Mouse (Mus musculus): ENCODE results near the gene Slc22a5. TPM values are rescaled to one million over a fixed set of nuclear protein-coding genes. Genes with fewer than 3 reads are reported as not detected.
"Not testable (repeated sequence)": the region's sequence is repeated elsewhere in the genome, so short reads cannot be mapped to it uniquely, and the experiment has no call there.

Slc22a5 gene
- polyA plus RNA-seq (2015; fragmentation: Nextera tagmentation; extraction: Ambion mirVana): 13.7 and 18.1 TPM in 2 replicates

DNA sequence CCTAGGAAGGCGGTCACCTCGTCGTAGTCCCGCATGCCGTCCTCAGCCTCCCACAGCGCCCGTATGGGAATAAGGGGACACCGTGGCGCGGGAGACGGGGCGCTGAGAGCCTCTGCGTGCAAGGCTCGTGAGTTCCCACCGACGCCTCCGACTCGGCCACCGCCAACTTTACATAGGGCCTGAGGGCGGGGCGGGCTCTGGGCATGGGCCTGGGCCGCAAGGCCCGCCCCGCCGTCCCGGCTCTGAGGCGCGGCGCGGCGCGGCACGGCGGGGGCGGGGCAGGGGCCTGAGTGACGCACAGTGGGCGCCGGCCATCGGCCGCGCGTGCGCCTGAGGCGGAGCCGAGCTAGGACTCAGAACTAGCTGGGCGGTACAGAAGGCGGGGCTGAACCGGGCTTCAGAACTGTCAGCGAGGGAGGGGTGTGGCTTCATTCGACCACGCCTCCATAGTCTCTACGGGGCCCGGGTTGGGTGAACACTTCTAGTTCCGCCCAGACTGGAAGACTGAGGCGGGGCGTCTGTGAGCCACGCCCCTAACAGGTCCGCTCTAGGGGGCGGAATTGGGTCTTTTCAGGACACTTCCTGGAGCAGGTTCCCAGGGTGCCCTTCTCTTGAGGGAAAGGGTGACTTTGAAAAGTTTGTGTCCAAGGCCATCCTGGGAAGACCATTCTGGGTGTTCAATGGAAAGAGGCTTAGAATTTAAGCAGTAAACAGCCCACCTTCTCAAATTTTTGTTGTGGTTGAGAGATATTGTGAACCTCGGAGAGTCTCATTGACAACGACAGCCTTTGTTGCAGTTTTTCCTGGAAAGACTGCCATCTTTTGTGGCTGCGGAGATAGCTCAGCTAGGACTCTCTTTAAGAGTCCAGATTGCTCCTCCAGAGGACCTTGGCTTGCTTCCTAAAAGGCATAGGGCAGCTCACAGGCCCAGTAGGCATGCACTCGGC, at the start of gene Slc22a5:
Gene Slc22a5 (minus strand): TSS at position 156 of the 947 bp plus-strand sequence.
- H3K4me3 ChIP-seq (ENCODE audit: low read length): peak within 1 kb of the TSS; percentile 69
- H3K36me3 ChIP-seq (ENCODE audit: control insufficient read depth, insufficient read depth, low read length): no peaks in the 10 kb centered on the region
- ATAC-seq: peak; percentile 99
- H3K9me3 ChIP-seq (ENCODE audit: control insufficient read depth, low read length): no peaks in the 10 kb centered on the region
- WGBS: 5% methylated on average over 57 of the region's 63 CpGs
- peak within 1 kb of the TSS; percentile 88 for H3K4me2 ChIP-seq (ENCODE audit: low read depth, low read length)
- peak within 1 kb of the TSS; percentile 78 for H3K9ac ChIP-seq (ENCODE audit: low read depth, low read length)
- peaks cover 16% of the 10 kb centered on the region for H3K4me1 ChIP-seq (ENCODE audit: control insufficient read depth, insufficient read depth, low read length)
- H3K27me3 ChIP-seq (replicated peaks; ENCODE audit: control insufficient read depth, insufficient read depth, low read length): no peaks in the 10 kb centered on the region
- H3K27ac ChIP-seq (ENCODE audit: low read length): peak within 1 kb of the TSS; percentile 79

DNA sequence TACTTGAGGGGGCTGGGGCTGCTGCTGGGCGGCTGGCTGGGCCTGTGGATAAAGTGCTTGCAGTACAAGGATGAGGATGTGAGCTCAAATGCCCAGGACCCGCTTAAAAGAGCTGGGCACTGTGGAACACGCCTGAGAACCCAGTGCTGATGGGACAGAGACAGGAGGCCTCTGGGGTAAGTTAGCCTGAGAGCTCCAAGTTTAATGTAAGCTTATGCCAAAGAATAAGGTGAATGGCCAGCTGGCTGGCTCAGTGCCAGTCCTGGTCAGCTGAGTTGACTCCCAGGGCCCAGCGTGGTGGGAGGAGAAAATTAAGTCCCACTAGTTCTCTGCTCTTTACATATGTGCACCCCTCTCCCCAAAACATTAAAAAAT, 40.5 kb upstream of the Slc22a5 start:
- not testable (repeated sequence) for ATAC-seq; H3K4me1 ChIP-seq (ENCODE audit: control insufficient read depth, insufficient read depth, low read length); H3K27me3 ChIP-seq (replicated peaks; ENCODE audit: control insufficient read depth, insufficient read depth, low read length); H3K9ac ChIP-seq (ENCODE audit: low read depth, low read length); H3K9me3 ChIP-seq (ENCODE audit: control insufficient read depth, low read length); H3K4me2 ChIP-seq (ENCODE audit: low read depth, low read length); H3K27ac ChIP-seq (ENCODE audit: low read length); H3K4me3 ChIP-seq (ENCODE audit: low read length); H3K36me3 ChIP-seq (ENCODE audit: control insufficient read depth, insufficient read depth, low read length)
- 66% methylated on average over 4 of the region's 4 CpGs for WGBS

DNA sequence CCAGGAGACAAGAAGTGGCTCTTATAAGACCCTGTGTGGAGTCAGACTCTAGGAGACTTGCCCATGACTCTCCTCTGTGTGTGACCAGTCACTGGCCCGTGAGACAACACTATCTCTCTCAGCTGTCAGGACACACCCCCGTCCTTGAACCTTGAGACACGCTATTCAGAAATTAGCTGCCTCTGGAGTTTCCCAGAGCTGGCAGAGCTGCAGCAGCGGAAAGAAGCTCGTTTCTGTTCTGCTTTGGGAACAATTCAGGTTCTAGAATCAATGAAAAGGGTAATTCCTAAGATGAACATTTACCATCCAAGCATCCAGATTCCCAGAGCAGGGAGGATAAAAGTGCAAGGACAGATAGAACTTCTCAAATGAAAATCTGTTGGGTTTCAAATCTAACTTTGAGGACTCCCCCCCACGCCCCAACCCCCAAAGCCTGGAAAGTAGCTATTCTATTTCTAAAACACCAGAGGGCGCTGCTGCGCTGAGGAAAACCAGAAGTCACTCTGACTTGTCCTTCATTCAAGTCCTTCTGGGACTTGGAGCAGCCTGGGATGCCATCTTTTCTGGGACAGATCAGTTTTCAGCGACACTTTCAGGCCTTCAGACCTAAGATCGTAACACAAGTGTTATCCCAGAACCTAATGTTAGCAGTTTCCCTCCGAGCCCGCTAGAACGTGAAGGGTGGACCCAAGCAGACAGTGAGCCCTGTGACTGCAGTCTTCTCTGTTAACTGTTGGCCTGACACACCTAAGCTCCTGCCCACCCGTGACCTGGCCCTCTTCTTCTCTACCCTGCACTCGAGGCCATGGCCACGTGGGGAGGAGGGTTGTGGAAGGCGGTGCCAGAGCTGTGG, 39.9 kb upstream of the Slc22a5 start:
- Histone ChIP-seq H3K4me3 (ENCODE audit: low read length) (no peak overlapping the region), H3K27ac (ENCODE audit: low read length) (no peak overlapping the region), H3K36me3 (ENCODE audit: control insufficient read depth, insufficient read depth, low read length) (no peaks in the 10 kb centered on the region), H3K4me2 (ENCODE audit: low read depth, low read length) (0 out of 2 replicates have a peak overlapping the region, but pooled peaks have one; percentile 22), H3K27me3 (replicated peaks; ENCODE audit: control insufficient read depth, insufficient read depth, low read length) (no peaks in the 10 kb centered on the region), H3K4me1 (ENCODE audit: control insufficient read depth, insufficient read depth, low read length) (0 out of 2 replicates have a peak, but pooled peaks cover 5% of the 10 kb centered on the region), H3K9me3 (ENCODE audit: control insufficient read depth, low read length) (no peaks in the 10 kb centered on the region), H3K9ac (ENCODE audit: low read depth, low read length) (no peak overlapping the region)
- ATAC-seq: peak; percentile 85
- WGBS: 28% methylated on average over 17 of the region's 17 CpGs

DNA sequence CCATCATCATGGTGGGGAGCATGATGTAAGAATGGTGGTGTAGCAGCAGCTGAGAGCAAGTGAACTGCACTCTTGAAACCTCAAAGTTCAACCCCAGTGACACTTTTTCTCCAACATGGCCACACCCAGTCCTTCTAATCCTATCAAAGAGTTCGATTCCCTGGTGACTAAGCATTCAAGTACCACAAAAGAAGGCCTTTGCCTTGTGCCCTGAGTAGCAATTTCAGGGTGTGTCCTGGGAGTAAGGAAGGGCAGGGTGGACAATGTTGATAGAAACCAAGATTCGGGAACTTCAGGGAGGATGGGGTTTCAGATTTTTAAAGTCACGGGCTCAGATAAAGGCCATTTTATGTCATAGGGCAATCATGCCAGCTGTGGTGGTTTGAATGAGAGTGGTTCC, 38.3 kb upstream of the Slc22a5 start:
- Histone ChIP-seq H3K4me3 (ENCODE audit: low read length) (no peak overlapping the region), H3K4me2 (ENCODE audit: low read depth, low read length) (no peak overlapping the region), H3K27ac (ENCODE audit: low read length) (no peak overlapping the region), H3K4me1 (ENCODE audit: control insufficient read depth, insufficient read depth, low read length) (0 out of 2 replicates have a peak, but pooled peaks cover 5% of the 10 kb centered on the region), H3K9me3 (ENCODE audit: control insufficient read depth, low read length) (no peaks in the 10 kb centered on the region), H3K9ac (ENCODE audit: low read depth, low read length) (no peak overlapping the region), H3K36me3 (ENCODE audit: control insufficient read depth, insufficient read depth, low read length) (no peaks in the 10 kb centered on the region), H3K27me3 (replicated peaks; ENCODE audit: control insufficient read depth, insufficient read depth, low read length) (no peaks in the 10 kb centered on the region)
- WGBS: 83% methylated on average over 3 of the region's 3 CpGs
- no peak for ATAC-seq

DNA sequence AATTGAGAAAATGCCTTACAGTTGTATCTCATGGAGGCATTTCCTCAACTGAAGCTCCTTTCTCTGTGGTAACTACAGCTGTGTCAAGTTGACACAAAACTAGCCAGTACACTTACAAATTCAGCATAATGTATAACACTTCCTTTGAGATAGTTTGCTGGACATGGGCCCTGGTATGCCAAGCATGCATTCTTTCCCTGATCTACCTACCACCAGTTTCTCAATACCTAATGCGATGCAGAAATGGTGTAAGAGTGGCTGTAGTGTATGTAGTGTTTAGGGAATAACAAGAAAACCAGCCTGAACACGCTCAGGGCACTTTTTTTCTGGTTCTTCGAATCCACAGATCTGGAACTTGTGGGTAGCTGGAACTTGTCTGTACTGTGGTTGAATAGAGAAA, 37.1 kb upstream of the Slc22a5 start:
- no peak for ATAC-seq
- Histone ChIP-seq H3K4me1 (ENCODE audit: control insufficient read depth, insufficient read depth, low read length) (0 out of 2 replicates have a peak, but pooled peaks cover 5% of the 10 kb centered on the region), H3K36me3 (ENCODE audit: control insufficient read depth, insufficient read depth, low read length) (no peaks in the 10 kb centered on the region), H3K9ac (ENCODE audit: low read depth, low read length) (no peak overlapping the region), H3K4me2 (ENCODE audit: low read depth, low read length) (no peak overlapping the region), H3K27me3 (replicated peaks; ENCODE audit: control insufficient read depth, insufficient read depth, low read length) (no peaks in the 10 kb centered on the region), H3K4me3 (ENCODE audit: low read length) (no peak overlapping the region), H3K9me3 (ENCODE audit: control insufficient read depth, low read length) (no peaks in the 10 kb centered on the region), H3K27ac (ENCODE audit: low read length) (no peak overlapping the region)
- 82% methylated on average over 3 of the region's 3 CpGs for WGBS

DNA sequence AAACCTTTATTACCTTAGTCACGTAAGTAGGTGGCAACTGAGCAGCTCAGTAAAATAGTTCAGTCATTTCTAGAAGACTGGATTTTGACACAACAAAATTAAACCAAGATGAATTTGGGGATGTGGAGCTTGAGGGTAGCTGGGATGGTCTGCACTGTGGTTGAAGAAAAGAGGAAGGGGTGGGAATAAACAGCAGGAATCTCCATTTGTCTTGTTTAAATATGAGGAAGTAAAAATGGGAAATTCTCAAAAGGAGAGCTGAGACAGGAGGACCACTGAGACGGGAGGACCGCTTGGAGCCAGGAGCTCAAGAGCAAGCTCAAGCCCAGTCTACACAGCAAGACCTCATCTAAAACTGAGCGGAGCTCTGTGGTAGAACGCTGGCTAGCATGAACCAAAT, 34.8 kb upstream of the Slc22a5 start:
- Histone ChIP-seq H3K4me2 (ENCODE audit: low read depth, low read length) (no peak overlapping the region), H3K4me3 (ENCODE audit: low read length) (no peak overlapping the region), H3K36me3 (ENCODE audit: control insufficient read depth, insufficient read depth, low read length) (no peaks in the 10 kb centered on the region), H3K27me3 (replicated peaks; ENCODE audit: control insufficient read depth, insufficient read depth, low read length) (no peaks in the 10 kb centered on the region), H3K9ac (ENCODE audit: low read depth, low read length) (no peak overlapping the region), H3K4me1 (ENCODE audit: control insufficient read depth, insufficient read depth, low read length) (0 out of 2 replicates have a peak, but pooled peaks cover 5% of the 10 kb centered on the region), H3K27ac (ENCODE audit: low read length) (no peak overlapping the region), H3K9me3 (ENCODE audit: control insufficient read depth, low read length) (no peaks in the 10 kb centered on the region)
- whole genome bisulfite sequencing: 93% methylated on average over 5 of the region's 5 CpGs
- no peak for ATAC-seq

DNA sequence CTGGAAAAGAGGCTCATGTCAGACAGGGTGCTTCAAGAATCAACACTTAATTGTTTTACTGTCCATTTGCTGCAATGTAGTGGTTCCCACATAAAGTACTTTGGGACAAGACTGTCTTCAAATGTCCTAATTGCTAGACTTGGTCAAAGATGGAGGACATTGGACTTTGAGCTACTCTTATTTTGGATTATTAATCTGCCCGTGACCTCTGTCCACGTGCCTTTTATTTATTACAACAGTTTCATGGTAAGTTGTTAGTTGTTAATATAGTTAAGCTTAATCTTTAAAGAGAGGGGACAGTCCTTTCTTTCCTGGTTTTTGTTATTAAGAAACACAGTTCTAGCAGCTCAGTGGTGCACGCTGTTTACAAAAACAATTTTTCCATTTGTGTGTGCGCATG, 27.4 kb upstream of the Slc22a5 start:
- no peak overlapping the region for H3K9ac ChIP-seq (ENCODE audit: low read depth, low read length)
- H3K4me3 ChIP-seq (ENCODE audit: low read length): no peak overlapping the region
- H3K27me3 ChIP-seq (replicated peaks; ENCODE audit: control insufficient read depth, insufficient read depth, low read length): no peaks in the 10 kb centered on the region
- H3K36me3 ChIP-seq (ENCODE audit: control insufficient read depth, insufficient read depth, low read length): no peaks in the 10 kb centered on the region
- no peak for ATAC-seq
- 91% methylated on average over 4 of the region's 4 CpGs for WGBS
- no peaks in the 10 kb centered on the region for H3K9me3 ChIP-seq (ENCODE audit: control insufficient read depth, low read length)
- H3K4me2 ChIP-seq (ENCODE audit: low read depth, low read length): no peak overlapping the region
- H3K27ac ChIP-seq (ENCODE audit: low read length): no peak overlapping the region
- H3K4me1 ChIP-seq (ENCODE audit: control insufficient read depth, insufficient read depth, low read length): no peaks in the 10 kb centered on the region

DNA sequence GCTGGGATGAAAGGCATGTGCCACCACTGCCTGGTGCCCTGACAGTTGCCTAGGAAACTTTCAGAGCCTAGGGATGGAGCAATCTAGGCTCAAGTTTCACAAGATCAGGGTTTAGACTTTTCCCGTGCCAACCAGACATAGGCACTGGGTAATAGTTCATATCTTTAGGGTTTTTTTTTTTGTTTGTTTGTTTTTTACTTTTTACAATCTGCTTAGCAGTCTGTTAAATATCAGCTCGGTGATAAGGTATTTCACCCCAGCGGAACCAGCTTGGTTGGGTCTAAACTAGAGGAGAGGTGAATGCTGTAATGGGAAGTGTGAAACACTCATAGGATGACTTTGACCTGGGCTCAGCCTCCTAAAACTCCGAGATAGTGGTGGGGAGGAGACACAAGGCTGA, 19.6 kb upstream of the Slc22a5 start:
- Histone ChIP-seq H3K4me3 (ENCODE audit: low read length) (no peak overlapping the region), H3K36me3 (ENCODE audit: control insufficient read depth, insufficient read depth, low read length) (no peaks in the 10 kb centered on the region), H3K27me3 (replicated peaks; ENCODE audit: control insufficient read depth, insufficient read depth, low read length) (no peaks in the 10 kb centered on the region), H3K4me2 (ENCODE audit: low read depth, low read length) (no peak overlapping the region), H3K9me3 (ENCODE audit: control insufficient read depth, low read length) (no peaks in the 10 kb centered on the region), H3K27ac (ENCODE audit: low read length) (no peak overlapping the region), H3K4me1 (ENCODE audit: control insufficient read depth, insufficient read depth, low read length) (0 out of 2 replicates have a peak, but pooled peaks cover 3% of the 10 kb centered on the region), H3K9ac (ENCODE audit: low read depth, low read length) (no peak overlapping the region)
- 52% methylated on average over 4 of the region's 4 CpGs for WGBS
- ATAC-seq: peak; percentile 39

DNA sequence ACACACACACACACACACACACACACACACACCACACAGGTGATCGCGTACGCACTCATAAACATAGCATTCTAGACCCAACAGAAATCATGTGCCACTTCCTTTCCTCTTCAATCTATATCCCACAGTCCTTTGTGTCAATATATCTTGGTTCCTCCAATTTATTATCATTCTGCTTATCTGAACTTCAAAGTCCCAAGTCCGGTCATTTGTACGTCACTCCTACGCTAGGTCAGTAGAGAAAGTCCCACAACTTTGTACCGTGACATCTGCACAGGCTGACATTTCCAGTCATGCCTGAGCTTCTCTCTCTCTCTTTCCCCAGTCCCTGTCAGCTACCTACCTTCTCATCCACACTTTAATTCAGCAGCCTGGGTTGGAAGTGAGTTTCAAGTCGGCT, 17.2 kb upstream of the Slc22a5 start:
- Histone ChIP-seq H3K4me1 (ENCODE audit: control insufficient read depth, insufficient read depth, low read length) (peaks cover 13% of the 10 kb centered on the region), H3K4me2 (ENCODE audit: low read depth, low read length) (no peak overlapping the region), H3K9ac (ENCODE audit: low read depth, low read length) (no peak overlapping the region), H3K27me3 (replicated peaks; ENCODE audit: control insufficient read depth, insufficient read depth, low read length) (no peaks in the 10 kb centered on the region), H3K4me3 (ENCODE audit: low read length) (no peak overlapping the region), H3K9me3 (ENCODE audit: control insufficient read depth, low read length) (no peaks in the 10 kb centered on the region), H3K27ac (ENCODE audit: low read length) (peak overlapping the region; percentile 43; the same call in 1 of the 2 replicates), H3K36me3 (ENCODE audit: control insufficient read depth, insufficient read depth, low read length) (no peaks in the 10 kb centered on the region)
- 71% methylated on average over 8 of the region's 8 CpGs for WGBS
- peak; percentile 57 for ATAC-seq

Measured in intestine, embryonic 16.5 days (tissue).